Mouse (Mus musculus) cerebellum, adult 11 months (tissue): ENCODE measurements around the gene Cdk18.

ENCODE experiments used
- DNase-seq: peaks from one replicate; pipeline ENCODE4 v3.0.0; 2022

The Cdk18 gene

GRCm38 (mm10) chr1:132111411-132111810 is 28.1 kb downstream of the Cdk18 start:
- no peak for DNase-seq

GRCm38 (mm10) chr1:132109368-132109767 is 30.1 kb downstream of the Cdk18 start:
- no peak for DNase-seq

- peak; percentile 35 for DNase-seq
These were observed 35.1 kb downstream of the Cdk18 start for GRCm38 (mm10) chr1:132104353-132104752.

GRCm38 (mm10) chr1:132101953-132102697 is 37.4 kb downstream of the Cdk18 start:
- DNase-seq = no peak

GRCm38 (mm10) chr1:132099775-132100174 is 39.7 kb downstream of the Cdk18 start:
- DNase-seq = no peak

- DNase-seq = no peak
These were observed 40.5 kb downstream of the Cdk18 start for GRCm38 (mm10) chr1:132099016-132099415.

- DNase-seq = no peak
These were observed 41.4 kb downstream of the Cdk18 start for GRCm38 (mm10) chr1:132098076-132098475.

GRCm38 (mm10) chr1:132095356-132096004 is 44.0 kb downstream of the Cdk18 start:
- peak; percentile 88 for DNase-seq

- DNase-seq = no peak
These were observed 46.2 kb downstream of the Cdk18 start for GRCm38 (mm10) chr1:132093269-132093668.

GRCm38 (mm10) chr1:132090266-132090665 is 49.2 kb downstream of the Cdk18 start:
- DNase-seq = no peak

GRCm38 (mm10) chr1:132089767-132090166 is 49.7 kb downstream of the Cdk18 start:
- DNase-seq = no peak

- DNase-seq = peak; percentile 71
These were observed 51.3 kb downstream of the Cdk18 start for GRCm38 (mm10) chr1:132088181-132088671.

GRCm38 (mm10) chr1:132085181-132086049 is 54.1 kb downstream of the Cdk18 start:
- no peak for DNase-seq

- DNase-seq = no peak
These were observed 61.1 kb downstream of the Cdk18 start for GRCm38 (mm10) chr1:132078413-132078812.

- no peak for DNase-seq
These were observed 63.9 kb downstream of the Cdk18 start for GRCm38 (mm10) chr1:132075576-132075975.

- no peak for DNase-seq
These were observed 68.8 kb downstream of the Cdk18 start for GRCm38 (mm10) chr1:132070659-132071058.

GRCm38 (mm10) chr1:132069436-132069835 is 70.0 kb downstream of the Cdk18 start:
- DNase-seq = no peak

GRCm38 (mm10) chr1:132067261-132068255 is 71.9 kb downstream of the Cdk18 start, which contains the start of gene Mfsd4a:
Mfsd4a (minus strand) TSS chr1:132068062.
- peak; percentile 74 for DNase-seq

GRCm38 (mm10) chr1:132065475-132066172 is 73.9 kb downstream of the Cdk18 start:
- no peak for DNase-seq

- DNase-seq = no peak
These were observed 74.5 kb downstream of the Cdk18 start for GRCm38 (mm10) chr1:132065001-132065400.

GRCm38 (mm10) chr1:132063096-132063495 is 76.4 kb downstream of the Cdk18 start:
- no peak for DNase-seq
